ENCODE assay signal across 18 mouse cellular contexts in the genomic region with DNA sequence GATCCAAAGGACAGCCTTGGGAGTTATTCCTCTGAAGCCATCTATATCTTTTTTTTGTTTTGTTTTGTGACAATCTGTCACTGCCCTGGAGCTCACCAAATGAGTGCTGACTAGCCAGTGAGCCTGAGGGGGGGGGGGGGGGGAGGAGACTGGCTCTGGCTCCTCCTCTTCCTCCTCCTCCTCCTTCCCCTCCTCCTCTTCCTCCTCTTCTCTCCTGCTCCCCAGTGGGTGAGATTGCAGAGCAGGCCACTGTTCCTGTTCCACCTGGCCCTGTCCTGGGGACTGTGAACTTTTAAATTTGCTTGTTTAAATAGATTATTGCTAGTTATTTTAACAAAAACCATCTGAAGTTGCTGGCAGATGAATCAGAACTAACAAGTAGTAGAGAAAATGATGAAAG. TPM values are rescaled to one million over a fixed set of nuclear protein-coding genes. Genes with fewer than 3 reads are reported as not detected.
DNase-seq lines count a peak whose midpoint lies in the region; ATAC-seq and TF ChIP-seq lines count a peak whose summit lies in the region.
"Had no signal": no experiment of that assay in that cellular context is flagged by ENCODE, and none has a peak within 500 bp of the region (broad histone marks: within the 10 kb centered on the region; RNA-seq: fewer than 3 reads in every experiment).

No protein-coding gene starts in this region.

- H3K4me1 ChIP-seq in intestine, embryonic 15.5 days (replicated peaks), result no peaks in the 10 kb centered on the region
- H3K4me1 ChIP-seq in intestine, postnatal 0 days (replicated peaks; ENCODE audit: control insufficient read depth, insufficient read depth, low read length), result no peaks in the 10 kb centered on the region
- peaks cover 47 to 49% of the 10 kb centered on the region in 2 experiments for H3K4me1 ChIP-seq in liver, embryonic 14.5 days (replicated peaks; ENCODE audit: control insufficient read depth in 2 of 2, insufficient read depth in 2 of 2, low read length in 1 of 2)
- H3K4me1 ChIP-seq: hindbrain, embryonic 15.5 days; limb, embryonic 15.5 days; midbrain, embryonic 13.5 days had no signal

- TF ChIP-seq EP300 in liver, embryonic 14.5 days (IDR thresholded peaks at IDR 0.05; ENCODE audit: low read depth), result no peak

- no peaks in the 10 kb centered on the region for H3K9me3 ChIP-seq in intestine, embryonic 15.5 days
- H3K9me3 ChIP-seq in intestine, postnatal 0 days (ENCODE audit: control insufficient read depth), result no peaks in the 10 kb centered on the region
- H3K9me3 ChIP-seq in liver, embryonic 14.5 days (ENCODE audit: control insufficient read depth, low read length), result no peaks in the 10 kb centered on the region
- H3K9me3 ChIP-seq: hindbrain, embryonic 15.5 days; limb, embryonic 15.5 days; midbrain, embryonic 13.5 days had no signal

- no peak for TF ChIP-seq CTCF in intestine, postnatal 0 days (IDR thresholded peaks at IDR 0.05; ENCODE audit: low read depth)
- TF ChIP-seq CTCF in liver, embryonic 14.5 days (IDR thresholded peaks at IDR 0.05; ENCODE audit: low read depth), result no peak

- peak; percentile 53; the same call in 1 of the 2 replicates for ATAC-seq in intestine, embryonic 15.5 days
- no peak for ATAC-seq in intestine, postnatal 0 days
- ATAC-seq in erythroid progenitor cell, adult 5-6 weeks (replicated peaks; ENCODE audit: low FRiP score, poor library complexity, severe bottlenecking), result peak; percentile 73
- peak; percentile 81 for ATAC-seq in liver, embryonic 14.5 days (ENCODE audit: insufficient read depth)
- no peak for ATAC-seq in inflammation-experienced regulatory T-cells, adult 6 months
- ATAC-seq: lung, postnatal 0 days; midbrain, embryonic 13.5 days had no signal

- no peak overlapping the region for H3K9ac ChIP-seq in intestine, embryonic 15.5 days
- no peak overlapping the region for H3K9ac ChIP-seq in intestine, postnatal 0 days (ENCODE audit: low read depth, low read length)
- no peak overlapping the region; the same call in 1 of the 2 replicates for H3K9ac ChIP-seq in liver, embryonic 14.5 days (replicated peaks)
- H3K9ac ChIP-seq: hindbrain, embryonic 15.5 days; limb, embryonic 15.5 days; midbrain, embryonic 13.5 days had no signal

- peak; percentile 40 to 55 (median 42) for DNase-seq in liver, embryonic 14.5 days (ENCODE audit: low read depth in 3 of 3, low spot score in 3 of 3)
- no peak for DNase-seq in heart, postnatal 4 days
- DNase-seq in natural killer cell, adult 2 months (ENCODE audit: low spot score in 2 of 2), result no peak
- DNase-seq in thymus, postnatal 4 days, result no peak
- DNase-seq: adrenal gland, adult 2 months; cerebellum, adult 9-10 months; heart, adult 18-20 months; heart, postnatal 36 days; kidney, adult 2 months; kidney, postnatal 25 days had no signal

- no peak overlapping the region for H3K4me2 ChIP-seq in intestine, embryonic 15.5 days (replicated peaks)
- H3K4me2 ChIP-seq in intestine, postnatal 0 days (replicated peaks; ENCODE audit: low read depth), result no peak overlapping the region
- peak overlapping the region; percentile 52 for H3K4me2 ChIP-seq in liver, embryonic 14.5 days (ENCODE audit: low read depth)
- H3K4me2 ChIP-seq: hindbrain, embryonic 15.5 days; limb, embryonic 15.5 days; midbrain, embryonic 13.5 days had no signal

- no peaks in the 10 kb centered on the region; the same call in 1 of the 2 replicates for H3K36me3 ChIP-seq in intestine, embryonic 15.5 days
- peaks cover 39% of the 10 kb centered on the region for H3K36me3 ChIP-seq in intestine, postnatal 0 days (ENCODE audit: control insufficient read depth, insufficient read depth)
- H3K36me3 ChIP-seq in liver, embryonic 14.5 days (replicated peaks; ENCODE audit: control insufficient read depth, insufficient read depth, low read depth), result peaks cover 33% of the 10 kb centered on the region

- H3K27ac ChIP-seq in intestine, embryonic 15.5 days, result no peak overlapping the region
- H3K27ac ChIP-seq in intestine, postnatal 0 days (ENCODE audit: low read depth, low read length), result no peak overlapping the region
- peak overlapping the region; percentile 70 for H3K27ac ChIP-seq in liver, embryonic 14.5 days
- H3K27ac ChIP-seq: hindbrain, embryonic 15.5 days; limb, embryonic 15.5 days; midbrain, embryonic 13.5 days had no signal

- no peak overlapping the region for H3K4me3 ChIP-seq in intestine, embryonic 15.5 days (replicated peaks)
- no peak overlapping the region for H3K4me3 ChIP-seq in intestine, postnatal 0 days (ENCODE audit: low read depth, low read length)
- peak overlapping the region in 1 of 2 experiments; percentile 23; a peak in 2 of 4 replicates for H3K4me3 ChIP-seq in liver, embryonic 14.5 days (ENCODE audit: insufficient read depth in 1 of 2, low read depth in 2 of 2, low read length in 2 of 2)
- H3K4me3 ChIP-seq: hindbrain, embryonic 15.5 days; limb, embryonic 15.5 days; midbrain, embryonic 13.5 days had no signal

- no peaks in the 10 kb centered on the region for H3K27me3 ChIP-seq in intestine, embryonic 15.5 days (replicated peaks)
- no peaks in the 10 kb centered on the region for H3K27me3 ChIP-seq in intestine, postnatal 0 days (replicated peaks; ENCODE audit: control insufficient read depth, insufficient read depth, low read length)
- no peaks in the 10 kb centered on the region for H3K27me3 ChIP-seq in liver, embryonic 14.5 days (ENCODE audit: control insufficient read depth, insufficient read depth, low read length)
- H3K27me3 ChIP-seq: hindbrain, embryonic 15.5 days; limb, embryonic 15.5 days; midbrain, embryonic 13.5 days had no signal

RNA-seq across cellular contexts. Expression of a gene that starts 28.8 kb away (rescaled TPM):
- 30.2 and 33.3 TPM in 2 replicates for polyA plus RNA-seq in intestine, embryonic 15.5 days (2015; fragmentation: Nextera tagmentation; extraction: Ambion mirVana)
- 19.2 and 21.4 TPM in 2 replicates for polyA plus RNA-seq in intestine, postnatal 0 days (2015; fragmentation: Nextera tagmentation; extraction: Ambion mirVana)
- 106 and 130 TPM in 2 replicates for total RNA-seq in erythroid progenitor cell, adult 5-6 weeks (2015; ENCODE audit: low replicate concordance)
- total RNA-seq in erythroid progenitor cell, adult 5-6 weeks (2017; ENCODE audit: low replicate concordance), result 96.5 and 100 TPM in 2 replicates
- polyA plus RNA-seq in liver, embryonic 14.5 days (2012; rRNA removed), result 15.3 and 21.5 TPM in 2 replicates
- 33.7 and 34.3 TPM in 2 replicates for polyA plus RNA-seq in liver, embryonic 14.5 days (2014; fragmentation: Nextera tagmentation; extraction: Ambion mirVana)
- 10 to 100 TPM; 45.2 to 45.8 TPM for total RNA-seq in heart, postnatal 4 days (2021)
- polyA plus RNA-seq in inflammation-experienced regulatory T-cells, adult 6 months (2017; shearing (Covaris generic)), result 10 to 100 TPM; 62.9 to 89.9 (median 86.7) TPM

Comparison
In these comparisons a context has a peak if more than half of its experiments do, and no peak if none do; other contexts are left out.
1. ATAC-seq: peak in intestine, embryonic 15.5 days (single experiment), erythroid progenitor cell, adult 5-6 weeks (single experiment) and liver, embryonic 14.5 days (single experiment); none in intestine, postnatal 0 days (single experiment) and inflammation-experienced regulatory T-cells, adult 6 months (single experiment).
2. DNase-seq: peak in liver, embryonic 14.5 days (3 of 3); none in heart, postnatal 4 days (single experiment), natural killer cell, adult 2 months (0 of 2) and thymus, postnatal 4 days (single experiment).